Mouse (Mus musculus) right cerebral cortex, adult 18-20 months (tissue): ENCODE data around the gene Prlr.

ENCODE experiments used
- DNase-seq: peaks from one replicate; pipeline ENCODE4 v3.0.0; 2022; ENCODE audit warnings: mixed read lengths

Prlr gene

DNA sequence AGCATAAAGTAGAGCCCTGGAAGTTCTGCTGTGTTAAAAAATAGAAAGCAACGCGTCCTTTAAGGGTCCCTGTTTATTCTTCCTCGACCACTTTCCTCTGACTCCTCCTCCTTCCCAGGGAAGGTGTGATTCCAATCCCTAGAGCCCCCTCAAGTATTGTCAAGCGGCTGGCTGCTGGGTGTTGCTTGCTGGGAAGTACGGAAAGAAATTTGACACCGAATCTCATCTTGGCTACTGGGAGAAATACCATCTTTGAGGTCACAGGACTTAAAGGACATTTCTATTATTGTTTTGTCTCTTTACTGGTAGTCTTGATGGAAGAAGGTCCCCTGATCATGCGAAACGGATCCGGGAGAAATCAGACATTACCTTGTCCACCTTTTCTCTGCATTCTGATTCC, at the start of gene Prlr:
Gene Prlr, plus strand, starts transcription at position 156 of the 400 bp plus-strand sequence.
- DNase-seq: no peak

DNA sequence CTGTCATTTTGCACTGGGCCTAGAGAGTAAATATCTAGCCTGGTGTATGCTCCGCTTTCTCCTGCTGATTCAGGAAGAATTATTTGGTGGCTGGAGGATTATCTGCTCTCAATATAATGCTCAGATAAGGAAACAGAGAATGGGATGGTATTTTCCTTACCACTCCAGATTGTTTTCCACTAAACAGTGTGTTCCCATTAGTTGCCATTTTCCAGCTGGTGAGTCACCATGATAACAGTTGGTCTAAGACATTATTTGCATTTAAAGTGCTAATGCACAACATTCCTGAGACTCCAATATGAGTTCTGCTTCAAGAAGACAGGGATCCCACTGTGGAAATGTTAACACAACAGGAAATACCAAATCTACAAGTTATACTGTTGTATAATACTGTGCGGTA, 43.3 kb upstream of the Prlr start:
- DNase-seq: no peak

GRCm38 (mm10) chr15:10134889-10135288, 42.1 kb upstream of the Prlr start:
- DNase-seq: no peak

DNA sequence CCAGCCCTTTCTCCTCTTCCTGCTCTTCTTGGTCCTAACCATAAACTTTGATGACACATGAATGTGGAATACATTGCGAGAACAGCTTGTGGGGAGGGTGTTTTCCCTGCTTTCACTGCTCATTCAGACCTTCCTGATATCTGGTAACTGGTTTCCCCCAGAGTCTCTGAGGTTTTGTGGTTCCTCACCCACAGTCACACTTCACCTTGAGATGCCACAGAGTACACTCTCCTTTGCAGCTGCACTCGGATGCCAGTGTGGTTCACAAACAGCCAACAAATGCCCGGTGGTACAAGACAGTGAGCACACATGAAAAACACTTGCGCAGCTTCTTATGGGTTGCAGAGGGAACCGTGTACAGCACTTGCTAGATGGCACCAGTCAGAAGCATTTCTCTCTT, 32.5 kb upstream of the Prlr start:
- no peak for DNase-seq

- no peak for DNase-seq
These were observed 28.8 kb upstream of the Prlr start for GRCm38 (mm10) chr15:10148196-10148595.

DNA sequence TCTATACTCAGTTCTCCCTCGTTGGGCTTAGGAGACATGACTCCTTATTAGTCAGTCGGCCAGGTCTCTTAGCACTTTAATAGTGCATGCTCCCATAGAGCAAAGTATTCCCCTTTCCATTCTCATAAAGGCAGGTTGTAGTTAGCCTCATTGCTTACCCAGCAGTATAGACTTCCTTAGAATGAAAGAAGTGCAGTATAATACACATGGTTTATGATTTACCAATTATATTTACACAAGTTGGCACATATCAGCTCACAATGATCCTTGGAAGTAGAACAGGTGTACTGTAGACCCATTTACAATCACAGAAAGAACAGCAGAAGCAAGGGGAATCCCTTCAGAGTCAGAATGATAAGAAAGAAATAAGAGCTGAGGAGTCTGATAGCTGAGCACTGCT, 16.4 kb upstream of the Prlr start:
- no peak for DNase-seq

DNA sequence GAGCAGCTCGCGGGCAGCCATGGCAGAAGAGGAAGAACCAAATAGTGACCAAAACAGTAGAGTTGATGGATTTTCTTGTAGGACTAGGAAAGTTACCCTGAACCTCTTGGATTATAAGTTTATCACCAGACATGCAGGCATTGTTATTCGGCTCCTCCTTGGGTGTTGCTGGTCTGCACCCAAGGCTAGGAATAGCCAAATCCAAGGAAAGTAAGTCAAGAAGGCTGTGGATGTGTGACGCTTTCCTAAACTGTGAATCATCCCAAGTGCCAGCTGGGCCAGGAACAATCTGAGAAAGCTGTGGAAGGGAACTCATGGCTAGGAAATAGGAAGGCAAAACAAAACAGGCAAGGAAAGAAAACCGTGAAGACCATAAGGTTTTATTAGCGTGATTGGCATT, 2.0 kb upstream of the Prlr start:
- DNase-seq: peak; percentile 28

GRCm38 (mm10) chr15:10175656-10176055, 1.4 kb upstream of the Prlr start:
- DNase-seq: no peak

- peak; percentile 15 for DNase-seq
These were observed 587 bp downstream of the Prlr start for GRCm38 (mm10) chr15:10177519-10178130.

DNA sequence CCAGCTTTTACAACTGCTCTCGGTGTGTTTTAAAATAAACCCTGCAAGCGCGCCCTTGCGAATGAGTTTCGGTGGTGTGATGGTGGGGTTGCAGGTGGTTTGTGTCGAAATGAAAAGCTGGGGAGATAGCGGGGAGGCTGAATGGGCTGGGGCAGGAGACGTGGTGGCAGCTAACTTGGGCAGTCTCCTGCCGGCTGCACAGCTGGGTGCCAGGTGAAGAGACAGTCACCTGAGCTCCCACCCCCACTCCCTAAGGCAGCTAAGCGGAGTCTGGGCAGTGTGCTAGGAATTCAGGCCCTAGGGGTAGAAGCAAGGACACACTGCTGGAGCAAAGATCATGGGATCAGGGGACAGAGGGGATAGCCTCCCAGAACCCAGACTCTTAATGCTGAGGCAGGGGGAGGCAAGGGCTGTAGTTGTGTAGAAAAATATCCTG, 1.1 kb downstream of the Prlr start:
- no peak for DNase-seq

GRCm38 (mm10) chr15:10180694-10181093, 3.7 kb downstream of the Prlr start:
- no peak for DNase-seq

DNA sequence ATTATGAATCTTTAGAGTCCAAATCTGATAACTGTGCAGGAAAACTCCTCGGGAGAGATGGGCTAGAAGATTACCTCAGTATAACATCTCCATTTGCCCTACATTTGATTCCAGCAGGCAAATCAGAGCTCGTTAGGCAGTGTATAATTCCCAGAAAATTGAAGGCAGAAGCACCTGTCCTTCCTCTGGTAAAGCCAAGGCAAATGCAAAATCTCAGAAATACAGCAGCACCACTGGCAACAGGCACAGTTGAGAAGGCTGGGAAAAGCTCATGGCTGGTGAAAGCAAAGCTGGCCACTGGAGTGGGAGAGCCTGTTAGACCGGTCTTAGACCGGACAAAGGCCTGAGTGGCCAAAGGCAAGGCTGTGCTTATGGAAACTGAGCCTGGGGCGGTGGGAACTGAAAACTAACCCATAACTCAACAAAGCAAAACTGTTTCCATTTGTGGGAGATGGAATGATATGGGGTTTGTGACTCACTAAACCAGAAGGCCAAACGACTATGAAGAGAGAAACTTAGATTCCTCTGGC, 15.1 kb downstream of the Prlr start:
- no peak for DNase-seq

DNA sequence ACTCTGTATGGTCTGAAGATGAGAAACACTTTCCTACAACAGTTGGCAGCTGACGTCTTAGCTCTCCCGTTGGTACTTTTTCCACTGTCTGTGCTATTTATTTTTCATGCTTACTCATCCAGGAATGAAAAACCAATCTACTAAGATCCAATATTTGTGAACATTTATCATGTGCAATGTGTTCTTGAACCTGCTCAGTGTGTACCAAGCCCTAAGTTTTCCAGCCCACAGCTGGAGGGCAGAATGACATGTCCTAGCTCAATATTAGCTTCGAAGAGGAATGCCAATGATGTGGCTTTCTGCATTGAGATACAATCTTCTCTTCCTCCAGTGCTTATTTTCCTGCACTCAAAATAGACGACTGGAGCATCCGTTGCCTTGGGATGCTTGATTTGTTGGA, 24.0 kb downstream of the Prlr start:
- DNase-seq: no peak

GRCm38 (mm10) chr15:10202504-10203302, 25.7 kb downstream of the Prlr start:
- DNase-seq: no peak

DNA sequence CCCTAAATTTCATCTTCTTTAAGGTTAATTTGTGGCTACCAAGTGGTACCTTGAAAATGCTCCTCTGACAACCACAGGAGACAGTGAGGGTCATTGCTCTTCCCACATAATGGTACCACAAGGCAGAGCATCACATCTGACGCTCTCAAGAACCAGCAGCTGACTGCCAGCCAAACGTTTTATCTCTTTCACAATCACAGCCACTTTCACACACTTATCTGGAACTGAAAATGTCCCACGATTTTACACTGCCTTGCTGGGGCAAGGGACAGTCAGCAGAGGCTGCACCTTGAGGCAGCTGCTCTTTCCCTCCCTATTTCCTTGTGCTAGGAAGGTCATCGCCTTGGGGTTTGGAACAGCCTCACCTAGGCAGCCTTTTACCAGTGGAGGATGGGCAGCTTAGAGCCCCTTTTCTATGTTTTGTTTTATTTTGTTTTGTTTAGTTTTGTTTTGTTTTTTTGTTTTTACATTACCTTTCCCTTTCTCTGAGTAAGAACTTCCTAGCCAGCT, 33.3 kb downstream of the Prlr start:
- no peak for DNase-seq

DNA sequence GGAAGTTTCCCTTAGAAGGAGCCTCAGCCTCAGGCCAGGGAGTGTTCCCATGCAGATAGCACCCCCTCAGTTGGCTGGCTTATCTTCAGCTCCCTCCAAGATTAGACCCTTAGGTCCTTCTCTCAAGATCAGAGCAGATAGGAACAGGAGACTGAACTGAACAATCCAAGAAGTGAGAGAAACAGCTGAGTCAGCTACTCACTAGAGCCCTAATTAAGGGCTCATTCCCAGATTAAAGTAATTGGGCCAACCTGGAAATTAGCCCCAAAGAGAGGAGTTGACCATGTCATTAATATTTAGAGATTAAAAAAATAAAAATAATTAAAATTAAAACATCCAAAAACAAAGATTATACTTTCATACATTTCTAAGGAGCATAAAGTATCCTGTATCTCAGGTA, 35.0 kb downstream of the Prlr start:
- no peak for DNase-seq

DNA sequence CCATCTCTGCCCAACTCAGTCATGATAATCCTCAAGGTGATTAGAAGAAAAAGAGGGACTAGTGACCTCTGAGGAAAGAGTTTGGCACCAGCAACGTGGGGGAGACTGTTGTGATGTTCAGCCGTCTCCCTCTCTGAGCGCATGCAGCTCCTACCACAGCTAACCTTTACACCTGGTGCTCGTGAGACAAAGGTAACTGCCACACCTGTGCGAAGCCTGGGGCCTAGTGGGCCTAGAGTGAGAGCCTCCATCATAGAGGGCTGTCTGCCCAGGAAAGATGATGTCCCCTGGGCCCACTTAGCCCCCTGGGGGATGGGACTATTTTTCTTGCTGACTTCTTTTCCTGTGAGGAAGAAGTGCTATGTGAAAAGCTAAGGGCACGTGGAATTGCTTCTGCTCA, 36.2 kb downstream of the Prlr start:
- no peak for DNase-seq

- no peak for DNase-seq
These were observed 36.7 kb downstream of the Prlr start for GRCm38 (mm10) chr15:10213710-10214109.

DNA sequence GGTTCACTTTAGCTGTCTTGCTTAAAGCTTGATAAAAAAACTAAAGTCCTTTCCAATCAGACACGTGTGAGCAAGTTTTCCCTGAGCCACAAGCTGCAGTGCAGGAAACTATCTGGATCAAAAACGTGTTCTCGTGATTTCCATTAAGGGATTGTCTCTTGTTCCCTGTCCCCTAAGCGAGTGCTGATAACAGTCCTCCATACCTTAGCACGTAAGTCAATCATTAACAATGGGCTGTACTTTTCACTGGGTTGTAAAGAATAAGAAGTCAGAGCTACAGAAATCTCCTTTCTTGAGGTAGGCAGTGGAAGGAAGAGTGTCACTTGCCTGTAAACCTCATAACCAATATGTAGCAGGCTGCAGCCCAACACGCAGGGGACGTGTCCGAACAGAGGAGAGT, 38.7 kb downstream of the Prlr start:
- DNase-seq: no peak

DNA sequence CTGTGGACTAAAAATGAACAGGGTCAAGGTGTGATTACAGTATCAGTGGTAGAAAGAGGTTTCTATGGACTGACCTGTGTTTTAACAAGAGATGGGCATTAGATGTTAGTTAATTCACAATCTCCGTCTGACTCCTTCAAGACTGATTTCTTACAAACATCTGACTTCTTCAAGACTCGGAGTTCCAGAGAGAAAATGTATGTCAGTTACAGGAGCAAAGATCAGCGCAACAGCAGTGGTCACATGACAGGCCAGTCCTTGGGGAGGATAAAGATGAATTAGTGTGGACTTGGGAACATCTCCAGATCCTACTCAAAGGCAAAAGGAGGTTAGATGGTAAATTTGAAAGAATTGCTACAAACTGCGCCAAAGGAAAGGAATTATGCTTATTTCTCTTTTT, 39.2 kb downstream of the Prlr start:
- DNase-seq: no peak

DNA sequence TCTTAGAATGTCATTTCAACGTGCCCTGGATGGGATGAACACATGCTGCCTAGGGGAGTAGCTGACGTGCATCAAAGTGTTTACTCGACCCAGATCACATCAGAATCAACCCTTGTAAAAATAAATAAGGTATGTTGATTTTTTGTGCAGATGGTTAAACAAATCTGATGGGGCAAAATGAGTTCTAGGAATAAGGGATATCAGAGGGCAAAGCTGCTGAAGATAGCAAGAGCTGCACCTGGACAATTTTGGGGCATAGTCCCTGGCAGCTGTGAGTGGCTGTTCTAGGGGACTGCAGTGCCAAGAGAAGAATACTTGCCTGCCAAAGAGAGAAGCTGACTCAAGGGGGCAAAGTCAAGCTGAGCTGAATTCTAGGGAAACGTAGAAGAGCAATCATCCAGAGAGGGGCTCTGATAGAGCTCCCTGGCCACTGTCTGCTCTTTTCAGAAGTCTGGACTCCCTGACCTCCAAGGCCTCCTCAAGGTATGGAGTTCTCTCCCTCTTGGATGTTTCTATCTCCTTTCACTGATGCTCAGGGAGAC, 46.6 kb downstream of the Prlr start:
- no peak for DNase-seq

- DNase-seq: no peak
These were observed 48.7 kb downstream of the Prlr start for GRCm38 (mm10) chr15:10225701-10226100.

- no peak for DNase-seq
These were observed 51.6 kb downstream of the Prlr start for GRCm38 (mm10) chr15:10228636-10229035.

DNA sequence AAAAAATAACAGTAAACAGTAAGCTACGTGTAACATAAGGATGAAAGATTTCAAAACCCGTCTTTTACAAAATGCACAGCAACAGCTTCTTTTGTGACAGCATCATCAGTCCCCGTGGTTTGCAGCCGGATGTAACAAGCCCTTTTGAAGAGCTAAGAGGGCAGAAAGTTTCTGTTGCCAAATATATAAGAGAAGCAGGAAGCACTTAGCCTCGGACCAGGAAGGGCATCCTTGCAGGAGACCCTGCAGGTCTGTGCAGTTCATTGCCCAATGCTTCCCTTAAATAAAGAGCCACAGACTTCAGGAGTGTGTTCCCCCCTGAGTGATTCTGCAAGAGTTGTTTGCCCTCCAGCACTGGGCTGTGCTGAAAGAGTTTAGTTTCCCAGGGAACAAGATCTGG, 58.9 kb downstream of the Prlr start:
- DNase-seq: no peak
